Mouse (Mus musculus) myocyte (in vitro differentiated cells): Measurements from ENCODE around the gene Calhm5.

Experiments
- MAX ChIP-seq: IDR thresholded peaks from one replicate; pipeline ENCODE4 v1.6.1; 2011; ENCODE audit warnings: low read depth, mild to moderate bottlenecking, control low read depth
- POLR2A ChIP-seq: IDR thresholded peaks from one replicate; pipeline ENCODE4 v1.6.1; 2011; ENCODE audit warnings: low read depth, mild to moderate bottlenecking, control low read depth, moderate library complexity; ENCODE audit not compliant: insufficient read length
- TCF12 ChIP-seq: IDR thresholded peaks from one replicate; pipeline ENCODE4 v1.6.1; 2011; ENCODE audit warnings: mild to moderate bottlenecking, control low read depth; ENCODE audit not compliant: poor library complexity, insufficient read depth, severe bottlenecking
- USF1 ChIP-seq: IDR thresholded peaks from one replicate; pipeline ENCODE4 v1.6.1; 2011; ENCODE audit warnings: low read depth, mild to moderate bottlenecking, control low read depth, moderate library complexity

DNA sequence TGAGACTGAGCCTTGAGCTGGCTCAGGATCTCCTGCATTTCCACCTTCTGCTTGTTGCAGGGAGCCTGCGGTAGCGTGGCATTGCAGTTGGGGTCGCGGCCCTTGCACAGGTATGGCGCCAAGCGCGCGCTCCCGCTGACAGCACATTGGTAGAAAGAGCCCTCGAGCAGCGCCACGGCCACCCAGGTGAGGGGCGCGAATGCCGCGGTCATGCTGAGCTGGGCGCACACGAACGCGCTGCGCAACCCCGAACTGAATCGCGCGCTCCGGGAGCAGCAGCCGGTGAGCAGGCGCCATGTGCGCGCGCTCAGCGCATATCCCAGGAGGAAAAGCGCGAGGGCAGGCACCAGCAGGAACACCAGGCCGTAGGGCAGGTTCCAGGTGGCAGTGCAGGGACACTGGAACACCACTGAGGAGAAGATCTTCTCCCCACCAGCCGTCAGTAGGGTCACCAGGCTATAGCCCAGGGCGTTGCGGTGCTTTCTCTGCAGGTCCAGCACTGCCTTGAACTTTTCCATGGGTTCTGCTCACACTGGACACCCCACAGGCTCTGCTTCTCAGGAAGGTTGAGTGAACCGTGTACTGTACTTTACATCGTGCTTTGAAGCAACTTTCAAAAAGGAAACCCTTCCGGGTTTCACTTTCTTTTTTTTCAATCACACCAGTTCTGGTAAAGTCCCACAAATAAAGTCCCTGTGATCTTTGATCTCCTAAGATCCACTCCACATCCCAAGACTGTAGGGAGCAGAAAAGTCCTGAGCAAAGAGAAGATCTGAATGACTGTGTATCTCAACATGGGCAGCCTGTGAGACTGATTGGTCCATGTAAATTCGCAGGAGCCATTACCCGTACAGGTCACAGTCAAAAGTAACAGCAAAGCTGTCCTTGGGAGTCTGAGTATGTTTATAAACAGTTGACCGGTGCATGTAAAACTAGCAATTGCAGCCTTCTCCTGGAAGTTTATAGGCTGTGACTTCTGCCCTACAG, 31.4 kb upstream of the Calhm5 start, which contains the start of gene Calhm6:
- TF ChIP-seq USF1 (no peak), POLR2A (no peak), MAX (no peak), TCF12 (no peak)
